Mouse (Mus musculus) erythroblast, embryonic 14.5 days (primary cell): ENCODE data around the gene Trub1. TPM values are rescaled to one million over a fixed set of nuclear protein-coding genes. Genes with fewer than 3 reads are reported as not detected.

Experiments
- H3K27me3 ChIP-seq: 2 replicates; pipeline ENCODE4 v1.6.1; 2012; ENCODE audit warnings: inconsistent platforms; ENCODE audit not compliant: control insufficient read depth
- H3K36me3 ChIP-seq: 2 replicates; pipeline ENCODE4 v1.6.1; 2012; ENCODE audit warnings: mild to moderate bottlenecking, inconsistent platforms; ENCODE audit not compliant: control insufficient read depth
- H3K4me1 ChIP-seq: 2 replicates; pipeline ENCODE4 v1.6.1; 2012; ENCODE audit warnings: inconsistent platforms; ENCODE audit not compliant: control insufficient read depth
- H3K4me3 ChIP-seq: replicated peaks from 2 replicates; pipeline ENCODE3; 2012; ENCODE audit warnings: moderate library complexity, mild to moderate bottlenecking, inconsistent platforms
- H3K9me3 ChIP-seq: 2 replicates; pipeline ENCODE4 v1.6.1; 2012; ENCODE audit warnings: low read length, inconsistent platforms, mixed read lengths; ENCODE audit not compliant: control insufficient read depth
- GATA1 ChIP-seq: IDR thresholded peaks from 2 replicates; pipeline ENCODE4 v1.6.1; 2012; ENCODE audit warnings: low read length, inconsistent platforms, mixed read lengths
- TAL1 ChIP-seq: IDR thresholded peaks from 3 replicates; pipeline ENCODE4 v1.6.1; 2012; ENCODE audit warnings: low read length, inconsistent platforms, mixed read lengths
- polyA plus RNA-seq: library from polyadenylated mRNA; stranded (reverse); fragments of >175 nt; gene quantifications from 2 replicates; pipeline ENCODE4 v1.2.3, GENCODE M21; 2012

The Trub1 gene
- polyA plus RNA-seq, 1 experiment = 0.04 TPM

- no peaks in the 10 kb centered on the region for H3K9me3 ChIP-seq
- no peak overlapping the region for H3K4me3 ChIP-seq
- no peaks in the 10 kb centered on the region for H3K4me1 ChIP-seq
- no peaks in the 10 kb centered on the region for H3K36me3 ChIP-seq
- no peak for TF ChIP-seq GATA1
- no peak for TF ChIP-seq TAL1
- no peaks in the 10 kb centered on the region for H3K27me3 ChIP-seq
These were observed 34.7 kb upstream of the Trub1 start for GRCm38 (mm10) chr19:57417800-57418580.

- H3K4me1 ChIP-seq = no peaks in the 10 kb centered on the region
- TF ChIP-seq GATA1 (no peak), TAL1 (no peak)
- H3K27me3 ChIP-seq = no peaks in the 10 kb centered on the region
- H3K9me3 ChIP-seq = no peaks in the 10 kb centered on the region
- H3K4me3 ChIP-seq = no peak overlapping the region
- no peaks in the 10 kb centered on the region for H3K36me3 ChIP-seq
These were observed 29.3 kb upstream of the Trub1 start for GRCm38 (mm10) chr19:57423402-57423801.

- Histone ChIP-seq H3K9me3 (no peaks in the 10 kb centered on the region), H3K4me3 (no peak overlapping the region), H3K27me3 (no peaks in the 10 kb centered on the region), H3K36me3 (no peaks in the 10 kb centered on the region), H3K4me1 (no peaks in the 10 kb centered on the region)
- TF ChIP-seq GATA1 (no peak), TAL1 (no peak)
These were observed 27.4 kb upstream of the Trub1 start for GRCm38 (mm10) chr19:57425296-57425695.

- Histone ChIP-seq H3K27me3 (no peaks in the 10 kb centered on the region), H3K4me3 (no peak overlapping the region), H3K9me3 (no peaks in the 10 kb centered on the region), H3K36me3 (no peaks in the 10 kb centered on the region), H3K4me1 (no peaks in the 10 kb centered on the region)
- TF ChIP-seq GATA1 (no peak), TAL1 (no peak)
These were observed 25.9 kb upstream of the Trub1 start for GRCm38 (mm10) chr19:57426841-57427240.

- TF ChIP-seq GATA1 (no peak), TAL1 (no peak)
- Histone ChIP-seq H3K4me3 (no peak overlapping the region), H3K9me3 (no peaks in the 10 kb centered on the region), H3K27me3 (no peaks in the 10 kb centered on the region), H3K36me3 (no peaks in the 10 kb centered on the region), H3K4me1 (no peaks in the 10 kb centered on the region)
These were observed 24.8 kb upstream of the Trub1 start for GRCm38 (mm10) chr19:57427756-57428438.

GRCm38 (mm10) chr19:57428641-57429040, 24.1 kb upstream of the Trub1 start:
- Histone ChIP-seq H3K27me3 (no peaks in the 10 kb centered on the region), H3K4me1 (no peaks in the 10 kb centered on the region), H3K36me3 (no peaks in the 10 kb centered on the region), H3K4me3 (no peak overlapping the region), H3K9me3 (no peaks in the 10 kb centered on the region)
- TF ChIP-seq GATA1 (no peak), TAL1 (no peak)

- no peaks in the 10 kb centered on the region for H3K9me3 ChIP-seq
- no peaks in the 10 kb centered on the region for H3K27me3 ChIP-seq
- no peak overlapping the region for H3K4me3 ChIP-seq
- no peak for TF ChIP-seq GATA1
- no peaks in the 10 kb centered on the region for H3K36me3 ChIP-seq
- no peaks in the 10 kb centered on the region for H3K4me1 ChIP-seq
These were observed 22.8 kb upstream of the Trub1 start for GRCm38 (mm10) chr19:57429926-57430325.

- Histone ChIP-seq H3K4me3 (no peak overlapping the region), H3K4me1 (no peaks in the 10 kb centered on the region), H3K36me3 (no peaks in the 10 kb centered on the region), H3K27me3 (no peaks in the 10 kb centered on the region), H3K9me3 (no peaks in the 10 kb centered on the region)
- TF ChIP-seq TAL1 = no peak
- TF ChIP-seq GATA1 = no peak
These were observed 21.2 kb upstream of the Trub1 start for GRCm38 (mm10) chr19:57431476-57431875.

- Histone ChIP-seq H3K4me1 (no peaks in the 10 kb centered on the region), H3K36me3 (no peaks in the 10 kb centered on the region), H3K9me3 (no peaks in the 10 kb centered on the region), H3K4me3 (no peak overlapping the region), H3K27me3 (no peaks in the 10 kb centered on the region)
- TF ChIP-seq TAL1 (no peak), GATA1 (no peak)
These were observed 18.7 kb upstream of the Trub1 start for GRCm38 (mm10) chr19:57434024-57434423.
